Mouse (Mus musculus): ENCODE data around the gene Fbxo46.
A peak's percentile ranks its signal among the peaks of the same experiment; 100 is the strongest.
"Not testable (repeated sequence)": the region's sequence is repeated elsewhere in the genome, so short reads cannot be mapped to it uniquely, and the experiment has no call there.

The Fbxo46 gene

DNA sequence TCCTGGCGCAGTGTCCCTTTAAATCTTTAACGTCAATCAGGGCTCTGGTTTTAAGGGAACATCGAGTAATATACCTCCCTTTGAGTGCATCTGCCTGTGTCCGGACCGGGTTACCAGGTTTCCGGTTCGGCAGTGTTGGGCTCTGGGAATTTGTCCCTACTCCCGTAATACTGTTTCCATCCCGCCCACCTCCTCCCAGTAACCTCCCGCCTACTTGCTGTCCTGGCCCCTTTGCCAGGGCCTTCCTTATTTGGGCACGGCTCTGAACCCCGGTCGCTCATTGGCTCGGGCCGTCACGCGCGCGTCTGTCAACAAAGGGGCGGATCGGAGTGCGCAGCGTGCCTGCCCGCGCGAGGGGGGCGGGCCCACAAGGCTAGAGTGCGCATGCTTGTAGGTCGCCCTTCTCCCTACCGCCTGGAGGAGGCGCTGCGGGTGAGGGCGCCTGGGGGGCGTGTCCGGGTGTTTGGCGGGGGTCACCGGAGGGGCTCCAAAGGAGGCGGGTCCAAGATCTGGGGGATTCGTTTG, 11.7 kb downstream of the Fbxo46 start:
- peak; percentile 95 to 97 for DNase-seq (ENCODE audit: low spot score in 2 of 2)

DNA sequence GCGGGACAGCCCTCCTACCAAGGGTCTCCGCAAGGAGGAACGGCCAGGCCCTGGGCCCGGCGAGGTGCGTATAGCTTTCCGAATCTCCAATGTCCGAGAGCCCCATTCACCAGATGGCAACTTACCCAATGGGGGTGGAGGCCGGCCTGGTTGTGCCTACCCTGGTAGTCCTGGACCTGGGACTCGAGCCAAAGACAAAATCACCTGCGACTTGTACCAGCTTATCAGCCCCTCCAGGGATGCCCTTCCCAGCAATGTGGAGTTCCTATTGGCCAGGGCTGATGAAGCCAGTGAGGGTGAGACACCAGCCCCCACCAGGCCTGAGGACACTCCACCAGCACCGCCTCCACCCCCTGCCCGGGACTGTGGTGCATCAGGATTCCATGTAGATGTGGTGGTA, 16.5 kb downstream of the Fbxo46 start:
- DNase-seq (ENCODE audit: low spot score in 2 of 2) = no peak

DNA sequence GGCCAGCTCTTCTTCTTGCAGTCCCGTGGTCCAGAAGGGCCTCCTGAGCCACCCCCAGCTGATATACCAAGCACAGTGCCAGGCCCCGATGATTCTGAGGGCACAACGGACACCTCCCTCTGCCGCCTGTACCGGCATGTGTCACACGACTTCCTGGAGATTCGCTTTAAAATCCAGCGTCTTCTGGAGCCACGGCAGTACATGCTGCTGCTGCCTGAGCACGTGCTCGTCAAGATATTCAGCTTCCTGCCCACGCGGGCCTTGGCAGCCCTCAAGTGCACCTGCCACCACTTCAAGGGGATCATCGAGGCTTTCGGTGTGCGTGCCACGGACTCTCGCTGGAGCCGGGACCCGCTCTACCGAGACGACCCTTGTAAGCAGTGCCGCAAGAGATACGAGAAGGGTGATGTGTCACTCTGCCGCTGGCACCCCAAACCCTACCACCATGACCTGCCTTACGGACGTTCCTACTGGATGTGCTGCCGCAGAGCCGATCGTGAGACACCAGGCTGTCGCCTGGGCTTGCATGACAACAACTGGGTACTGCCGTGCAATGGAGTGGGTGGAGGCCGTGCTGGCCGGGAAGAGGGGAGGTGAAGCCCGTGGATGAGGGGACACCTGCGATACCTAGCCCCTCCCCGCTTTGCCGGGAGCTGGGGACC, 17.1 kb downstream of the Fbxo46 start:
- DNase-seq (ENCODE audit: low spot score in 2 of 2) = no peak

DNA sequence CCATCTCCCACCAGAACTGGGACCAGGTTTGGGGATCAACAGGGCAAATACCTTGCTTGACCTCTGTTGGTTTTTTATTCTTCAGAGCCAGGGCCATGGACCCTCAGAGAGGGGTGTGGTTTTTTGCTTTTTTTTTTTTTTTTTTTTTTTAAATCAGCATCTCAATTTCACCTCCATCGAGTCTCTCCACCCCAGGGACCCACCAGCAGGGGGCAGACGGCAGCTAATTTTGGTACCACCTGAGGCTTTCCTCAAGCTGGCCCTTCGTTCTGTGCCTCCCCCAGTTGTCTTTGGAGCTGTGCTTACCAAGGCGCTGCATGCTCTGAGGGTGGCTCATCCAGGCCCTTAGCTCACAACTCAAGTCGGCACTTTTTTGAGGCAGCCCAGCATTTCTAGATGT, 17.7 kb downstream of the Fbxo46 start:
- no peak for DNase-seq (ENCODE audit: low spot score in 2 of 2)

DNA sequence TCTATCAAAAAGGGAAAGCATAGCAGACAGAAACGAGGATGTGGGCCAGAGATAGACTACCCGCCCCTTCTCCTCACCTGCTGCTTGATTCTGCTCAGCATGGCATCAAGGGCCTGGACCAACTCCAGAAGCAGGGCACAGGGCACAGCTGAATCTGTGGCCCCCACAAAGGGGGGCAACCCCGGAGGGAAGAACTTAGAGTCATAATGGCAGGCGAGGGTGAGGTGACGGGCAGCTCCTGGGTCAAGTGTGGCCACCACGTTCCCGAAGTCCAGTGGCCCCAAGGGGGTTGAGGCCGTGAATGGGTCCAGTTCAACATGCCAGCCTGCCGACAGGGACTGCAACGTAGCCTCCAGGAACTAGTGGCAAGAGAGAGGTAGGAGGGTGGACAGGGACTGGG, 27.1 kb downstream of the Fbxo46 start:
- DNase-seq (ENCODE audit: low spot score in 2 of 2) = no peak

DNA sequence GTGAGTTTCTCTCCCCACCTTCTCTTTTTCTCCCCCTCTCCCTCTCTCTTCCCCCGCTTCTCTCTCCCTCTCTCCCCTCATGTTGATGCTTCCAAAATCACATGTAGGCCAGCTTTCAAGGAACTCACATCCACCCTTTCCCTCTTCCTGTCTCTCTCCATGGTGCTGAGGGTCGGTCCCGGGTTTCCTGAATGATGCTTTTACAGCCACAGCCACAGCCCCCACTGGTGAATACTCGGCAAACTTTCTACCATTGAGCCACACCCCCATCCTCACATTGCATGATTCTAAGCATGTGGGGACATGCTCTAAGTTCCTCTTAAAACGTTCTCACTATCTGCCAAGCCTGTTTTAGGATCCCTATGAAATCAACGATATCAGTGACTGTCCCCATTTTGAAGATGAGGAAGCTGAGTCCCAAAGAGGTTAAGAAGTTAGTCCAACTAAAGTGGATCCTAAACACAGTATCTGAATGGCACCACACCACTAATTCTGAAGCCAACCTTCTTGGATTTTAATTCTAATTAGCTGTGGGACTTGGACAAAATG, 27.9 kb downstream of the Fbxo46 start:
- no peak for DNase-seq (ENCODE audit: low spot score in 2 of 2)

DNA sequence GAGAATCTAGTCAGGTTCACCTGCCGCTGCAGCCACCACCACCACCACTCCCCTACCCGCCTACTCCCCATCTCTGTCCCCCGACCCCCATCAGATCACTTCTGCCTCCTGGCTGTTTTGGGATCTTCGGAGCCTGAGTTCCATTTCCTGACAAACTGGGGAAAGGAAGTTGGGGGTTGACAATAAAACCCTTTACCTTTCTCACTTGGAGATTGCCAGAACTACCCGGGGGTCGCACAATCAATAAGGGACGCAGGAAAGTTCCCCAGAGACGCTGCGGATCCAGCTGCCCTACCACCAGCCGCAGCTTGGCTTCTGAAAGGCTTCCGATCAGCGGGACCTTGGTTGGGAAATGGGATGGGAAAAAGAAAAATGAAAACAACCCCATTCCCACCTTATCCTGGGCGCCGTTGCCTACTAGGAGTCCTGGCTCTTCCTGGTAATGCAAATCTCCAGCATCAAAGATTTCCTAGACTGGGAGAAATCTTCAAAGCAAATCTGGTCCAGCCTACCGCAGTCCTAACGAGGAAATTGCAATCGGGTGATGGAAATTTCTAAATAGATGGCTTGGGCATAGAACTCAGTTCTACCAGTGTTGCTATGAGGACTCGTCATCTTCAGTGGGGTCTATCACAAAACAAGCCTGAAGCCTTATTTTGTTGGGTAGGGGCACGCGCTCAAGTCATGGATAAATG, 28.7 kb downstream of the Fbxo46 start:
- no peak for DNase-seq (ENCODE audit: low spot score in 2 of 2)

DNA sequence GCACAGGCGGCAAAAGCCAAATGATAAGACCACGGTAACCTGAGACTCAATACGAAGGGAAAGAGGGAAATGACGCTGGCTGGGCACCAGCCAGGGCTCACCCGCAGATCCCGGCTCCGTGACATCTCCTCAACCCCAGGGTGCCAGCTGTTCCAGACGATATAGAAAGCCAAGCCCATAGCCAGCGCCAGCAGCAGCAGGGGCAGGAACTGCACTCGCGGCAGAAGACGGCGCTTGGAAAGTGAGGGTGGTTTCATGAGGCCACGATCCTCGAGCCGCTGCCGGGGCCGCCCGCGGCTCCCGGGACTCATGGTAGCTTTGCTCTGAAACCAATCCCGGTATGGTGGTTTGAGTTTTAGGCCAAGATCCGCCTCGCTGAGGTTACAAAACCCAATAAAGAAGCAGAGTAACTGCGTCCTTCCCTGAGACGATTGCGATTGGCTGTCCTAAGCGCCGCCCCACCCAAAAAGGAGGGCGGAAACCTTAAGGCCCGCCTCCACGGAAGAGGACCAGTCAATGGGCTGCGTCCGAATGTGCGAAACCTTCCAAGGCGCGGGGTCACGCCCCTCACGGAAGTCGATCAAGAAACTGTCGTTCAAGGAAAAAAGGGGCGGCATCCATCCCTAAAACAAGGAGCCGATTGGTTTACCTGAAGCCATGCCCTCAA, 29.3 kb downstream of the Fbxo46 start, which contains the start of gene Qpctl:
TSS of gene Qpctl (minus strand) at position 417 of the 667 bp plus-strand sequence.
- peak; percentile 94 to 98 for DNase-seq (ENCODE audit: low spot score in 2 of 2)

DNA sequence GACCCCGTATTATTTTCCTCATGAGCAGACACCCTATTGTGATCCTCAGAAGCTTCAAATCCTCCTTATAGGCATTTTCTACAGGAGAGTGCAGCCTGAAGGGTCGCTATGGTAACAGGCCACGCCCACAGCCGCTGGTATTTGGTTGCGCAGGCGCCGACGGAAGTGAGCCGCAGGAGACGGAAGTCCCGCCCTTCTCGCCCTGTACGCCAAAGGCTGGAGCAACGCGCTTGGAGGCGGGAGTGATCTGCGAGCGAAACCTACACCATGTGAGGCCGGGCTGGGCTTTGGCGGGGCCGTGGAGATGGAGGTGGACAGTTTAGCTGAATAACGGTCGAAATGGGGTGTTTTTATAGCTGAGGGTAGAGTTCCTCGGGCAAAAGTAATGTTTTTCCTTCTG, 30.0 kb downstream of the Fbxo46 start, which contains the start of gene Snrpd2:
TSS of gene Snrpd2 (plus strand) at position 97 of the 400 bp plus-strand sequence.
- peak; percentile 87 to 90 for DNase-seq (ENCODE audit: low spot score in 2 of 2)

DNA sequence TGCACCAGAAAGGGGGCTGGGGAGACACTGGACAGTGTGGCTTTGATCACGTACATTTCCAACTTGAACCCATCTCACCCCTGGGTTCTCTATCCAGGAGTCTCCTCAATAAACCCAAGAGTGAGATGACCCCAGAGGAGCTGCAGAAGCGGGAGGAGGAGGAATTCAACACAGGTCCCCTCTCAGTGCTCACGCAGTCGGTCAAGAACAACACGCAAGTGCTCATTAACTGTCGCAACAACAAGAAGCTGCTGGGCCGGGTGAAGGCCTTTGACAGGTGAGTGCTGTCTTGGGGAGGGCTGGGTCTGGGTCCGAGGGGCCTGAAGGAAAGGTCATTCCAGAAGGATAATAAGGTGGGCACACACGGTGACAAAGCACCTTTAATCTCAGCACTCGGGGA, 31.5 kb downstream of the Fbxo46 start:
- not testable (repeated sequence) for DNase-seq (ENCODE audit: low spot score in 2 of 2)

DNA sequence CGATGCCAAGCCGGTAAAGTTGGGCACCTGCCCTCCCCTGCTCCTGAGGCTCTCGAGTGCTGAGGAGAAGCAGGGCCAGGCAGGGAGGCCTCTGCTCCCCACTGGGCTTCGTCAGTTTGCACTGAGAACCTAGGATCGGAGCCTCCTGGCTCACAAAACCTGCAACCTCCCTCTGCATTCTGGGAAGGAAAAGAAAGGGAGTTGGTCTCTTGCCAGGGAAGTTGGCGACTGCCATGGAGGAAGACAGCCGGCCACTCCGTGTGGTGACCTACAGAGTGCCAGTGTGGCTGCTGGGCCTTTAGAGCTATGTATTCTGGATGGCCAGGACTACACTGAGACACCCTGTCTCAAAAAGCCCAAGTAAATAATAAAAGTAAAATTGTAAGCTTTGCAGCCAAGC, 35.1 kb downstream of the Fbxo46 start:
- no peak for DNase-seq (ENCODE audit: low spot score in 2 of 2)

DNA sequence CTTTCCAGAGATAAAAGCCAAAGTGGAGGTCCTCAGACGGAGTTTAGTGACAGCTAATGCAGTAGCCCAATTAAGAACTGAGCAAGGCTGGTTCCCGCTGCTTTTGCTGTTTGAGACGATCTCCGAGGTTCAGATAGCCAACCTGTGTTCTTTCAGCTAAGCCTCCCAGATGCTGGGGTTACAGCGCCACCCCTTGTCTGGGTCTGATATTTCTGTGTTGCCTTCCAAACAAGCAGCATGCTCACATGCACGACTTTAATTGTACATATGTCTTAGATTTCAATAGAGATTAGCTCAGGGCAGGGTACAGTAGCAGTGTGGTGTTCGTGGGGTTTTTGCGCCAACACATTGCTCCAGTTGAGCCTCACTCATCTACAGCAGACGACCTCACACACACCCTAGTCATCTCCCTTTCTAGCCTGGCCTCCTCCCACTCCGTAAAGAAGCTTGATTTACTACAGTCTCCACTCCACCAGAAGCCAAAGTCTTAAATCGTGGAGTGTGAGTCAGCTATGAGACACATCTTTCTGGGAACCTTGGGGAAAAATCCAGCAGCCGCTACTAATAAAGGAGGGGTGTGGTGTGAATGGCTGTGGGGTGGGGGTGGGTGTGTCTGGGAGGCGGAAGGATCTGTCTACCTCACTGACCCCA, 36.3 kb downstream of the Fbxo46 start:
- DNase-seq (ENCODE audit: low spot score in 2 of 2) = no peak

DNA sequence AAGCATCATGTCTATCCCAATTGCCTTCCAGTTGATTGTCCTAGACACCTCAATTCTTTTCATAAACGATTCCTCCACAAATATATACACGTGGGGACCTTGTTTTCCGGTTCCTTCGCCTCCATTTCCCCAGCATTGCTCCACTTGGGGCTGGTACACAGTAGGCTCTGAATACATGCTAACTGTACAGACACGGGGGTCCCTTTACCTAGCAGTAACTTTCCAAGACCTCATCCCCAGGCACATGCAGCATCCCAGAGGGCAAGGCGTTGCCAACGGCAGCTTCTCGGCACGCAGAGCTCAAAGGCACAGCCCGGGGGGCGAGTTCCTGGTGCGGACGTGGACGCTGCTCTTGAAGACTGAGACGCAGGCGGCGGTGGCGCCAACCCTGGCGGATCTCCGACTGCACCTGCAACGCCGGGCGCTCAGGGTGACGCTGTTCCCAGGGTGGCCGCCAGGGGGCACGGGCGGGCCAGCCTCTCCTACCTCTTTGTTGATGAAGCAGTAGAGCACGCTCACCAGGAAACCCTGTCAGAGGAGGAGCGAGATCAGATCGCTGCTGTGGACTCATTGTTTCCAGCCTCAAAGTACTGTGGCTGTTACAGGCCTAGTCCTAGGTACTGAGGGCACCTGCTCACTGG, 37.6 kb downstream of the Fbxo46 start:
- DNase-seq (ENCODE audit: low spot score in 2 of 2) = peak; percentile 85 to 95

DNA sequence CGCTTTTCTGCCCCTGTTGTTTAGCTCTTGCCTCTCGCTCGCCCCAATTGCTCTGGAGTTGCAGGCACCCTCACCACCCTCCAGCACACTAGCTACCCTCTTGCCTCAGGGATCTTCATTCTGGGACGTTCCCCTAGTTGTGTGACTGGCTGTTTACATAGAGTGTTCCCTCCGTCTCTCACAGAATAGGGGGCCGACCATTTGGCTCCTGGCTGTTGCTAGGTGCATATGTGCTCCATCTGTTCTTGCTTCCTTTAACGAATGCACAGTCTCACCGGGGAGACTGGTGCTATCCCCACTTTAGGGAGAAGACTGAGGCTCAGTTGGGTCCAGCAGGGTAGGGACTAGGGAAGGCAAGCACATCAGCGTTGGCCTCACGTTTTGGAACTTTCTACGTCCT, 38.9 kb downstream of the Fbxo46 start:
- no peak for DNase-seq (ENCODE audit: low spot score in 2 of 2)

DNA sequence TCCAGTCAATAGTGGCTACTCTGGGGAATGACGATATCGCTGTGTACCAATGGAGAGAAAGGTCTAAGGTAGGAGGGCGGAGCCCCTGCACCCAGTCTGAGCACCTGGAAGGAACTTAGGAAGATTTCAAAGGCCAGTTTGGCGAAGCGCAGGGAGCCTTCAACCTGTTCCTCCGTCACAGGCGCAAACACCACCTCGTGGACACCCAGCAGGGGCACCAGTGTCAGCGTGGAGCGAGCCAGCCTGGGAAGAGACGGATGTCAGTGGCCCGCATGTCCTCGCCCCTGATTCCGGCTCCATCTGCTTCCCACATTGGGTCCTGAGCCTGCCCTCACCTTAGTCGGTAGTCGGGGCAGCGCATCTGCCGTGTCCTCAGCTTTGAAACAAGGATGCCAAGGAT, 39.8 kb downstream of the Fbxo46 start:
- no peak for DNase-seq (ENCODE audit: low spot score in 2 of 2)

DNA sequence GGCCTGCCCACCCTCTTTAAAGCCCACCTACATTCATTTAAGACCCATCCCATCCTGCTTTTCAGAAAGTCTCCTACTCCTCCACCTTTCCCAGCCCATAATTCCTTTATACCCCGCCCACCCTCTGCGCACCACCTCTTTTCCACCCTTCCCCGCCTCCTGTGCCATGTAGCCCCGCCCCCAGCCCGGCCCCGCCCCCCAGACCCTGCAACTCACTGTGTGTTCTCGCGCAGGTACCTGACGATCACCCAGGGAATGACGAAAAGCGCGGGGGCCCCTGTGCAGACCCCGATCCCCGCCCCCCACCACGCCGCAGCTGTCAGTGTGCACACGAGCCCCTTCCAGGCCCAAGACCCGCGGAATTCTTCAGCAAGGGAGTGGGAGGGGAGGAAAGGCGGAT, 40.5 kb downstream of the Fbxo46 start:
- no peak for DNase-seq (ENCODE audit: low spot score in 2 of 2)

DNA sequence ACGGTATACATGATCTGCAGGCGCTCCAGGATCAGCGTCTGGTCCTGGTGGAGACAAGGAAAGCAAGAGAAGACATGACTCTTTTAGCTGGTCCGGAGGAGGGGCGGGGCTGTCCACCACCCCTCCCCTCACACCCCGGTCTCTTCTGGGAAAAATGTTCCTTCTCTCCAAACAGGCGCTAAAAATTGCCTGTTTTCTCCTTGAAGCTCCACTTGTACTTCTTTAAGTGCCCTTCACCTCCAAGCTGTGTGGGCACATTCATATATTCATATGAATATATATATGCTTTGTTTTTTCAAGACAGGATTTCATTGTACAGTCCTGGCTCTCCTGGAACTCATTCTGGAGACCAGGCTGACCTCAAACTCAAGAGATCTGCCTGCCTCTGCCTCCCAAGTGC, 43.3 kb downstream of the Fbxo46 start:
- no peak for DNase-seq (ENCODE audit: low spot score in 2 of 2)

DNA sequence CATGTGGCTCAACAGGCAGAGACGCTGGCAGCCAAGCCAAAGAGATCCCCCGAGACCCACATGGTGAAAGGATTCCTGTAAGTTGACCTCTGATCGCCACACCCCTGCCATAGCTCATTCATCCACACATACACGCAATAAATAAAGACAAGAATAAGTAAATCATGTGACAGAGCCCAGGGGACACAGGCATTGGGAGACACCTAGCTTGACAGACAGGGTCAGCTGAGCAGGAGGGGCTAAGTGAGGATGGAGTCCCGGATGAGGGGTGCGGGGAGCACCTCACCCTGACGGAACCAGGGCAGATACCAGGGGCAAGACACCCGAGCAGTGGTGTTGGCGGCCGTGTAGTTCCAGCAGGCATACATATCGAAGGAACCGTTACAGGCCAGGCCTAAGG, 44.1 kb downstream of the Fbxo46 start:
- no peak for DNase-seq (ENCODE audit: low spot score in 2 of 2)

DNA sequence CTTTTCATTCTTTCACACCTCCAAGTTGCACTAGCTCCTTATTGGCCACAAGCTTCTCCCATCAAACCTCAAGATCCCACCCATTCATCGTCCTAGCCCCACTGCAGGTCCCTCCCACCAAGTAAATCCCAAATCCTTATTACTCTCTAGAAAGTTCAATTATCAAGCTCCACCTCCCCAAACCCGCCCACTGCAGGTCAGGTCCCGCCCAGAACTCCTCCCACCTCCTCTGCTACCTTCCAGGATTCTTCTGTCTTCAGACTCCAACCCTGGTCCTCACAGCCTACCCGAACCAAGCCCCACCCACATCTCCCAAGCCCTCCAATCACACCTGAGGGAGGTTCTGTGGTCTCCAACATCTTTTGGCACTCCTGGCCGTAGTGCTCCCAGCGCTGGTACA, 44.5 kb downstream of the Fbxo46 start:
- no peak for DNase-seq (ENCODE audit: low spot score in 2 of 2)

DNA sequence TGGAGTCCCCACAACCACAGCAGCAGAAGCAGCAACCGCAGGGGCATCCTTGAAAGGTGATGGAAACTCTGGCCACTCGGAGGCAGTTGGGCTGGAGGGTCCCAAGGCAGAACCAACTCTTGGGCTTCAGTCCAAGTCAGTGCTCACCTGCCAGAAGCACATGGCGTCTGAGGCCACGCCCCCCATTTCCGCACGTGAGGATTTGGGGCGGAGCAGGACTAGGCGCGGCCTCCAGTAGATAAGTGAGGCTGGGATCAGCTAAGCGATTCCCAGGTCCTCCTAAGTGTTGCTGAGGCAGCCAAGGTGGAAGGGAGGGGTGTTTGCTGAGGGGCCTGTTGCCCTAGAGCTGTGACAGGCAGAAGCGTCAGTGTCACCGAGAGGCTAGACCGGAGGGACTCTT, 45.3 kb downstream of the Fbxo46 start:
- DNase-seq (ENCODE audit: low spot score in 2 of 2) = no peak

DNA sequence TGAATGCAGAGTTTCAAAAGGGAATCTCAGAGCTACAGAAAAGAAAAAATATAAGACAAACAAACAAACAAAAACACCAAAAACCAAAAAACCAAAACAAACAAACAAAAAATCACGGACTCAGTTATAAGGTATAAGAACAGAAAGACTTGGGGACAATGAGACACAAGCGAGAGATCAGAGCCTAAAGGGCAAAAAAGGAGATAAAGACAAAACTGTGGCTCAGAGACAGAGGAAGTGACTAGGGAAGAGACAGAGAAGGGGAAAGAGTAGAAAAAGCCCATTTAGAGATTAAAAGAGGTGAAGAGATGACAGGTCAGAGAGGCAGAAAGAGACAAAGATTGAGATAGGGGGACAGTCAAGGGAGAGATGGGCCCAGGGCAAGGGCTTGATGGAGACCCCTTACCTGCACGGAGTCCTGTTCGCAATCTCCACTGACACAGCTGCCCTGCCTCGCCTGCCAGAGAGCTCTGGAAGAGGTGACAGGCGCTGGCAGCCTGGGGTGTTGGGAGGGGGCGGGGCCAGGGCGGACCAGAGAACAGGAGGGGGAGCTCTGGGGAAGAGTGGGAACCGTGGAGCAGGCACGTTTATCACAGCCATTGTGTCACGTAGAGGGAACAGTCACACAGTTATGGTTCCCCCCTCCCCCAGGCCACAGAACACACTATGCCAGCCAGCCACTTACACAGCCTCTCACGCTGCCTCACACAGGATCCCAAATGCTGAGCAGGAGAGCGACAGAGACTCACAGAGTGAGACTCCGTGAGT, 46.2 kb downstream of the Fbxo46 start, which contains the start of gene Gipr:
TSS of gene Gipr (minus strand) at position 472 of the 768 bp plus-strand sequence.
- no peak for DNase-seq (ENCODE audit: low spot score in 2 of 2)
